Mouse (Mus musculus): ENCODE data around the gene Gdf10.
A peak's percentile ranks its signal among the peaks of the same experiment; 100 is the strongest.

Gdf10 gene

GRCm38 (mm10) chr14:33923168-33924070 lies at the start of gene Gdf10:
Gene Gdf10 (plus strand): TSS chr14:33923587.
- no peak for DNase-seq (ENCODE audit: low read depth)

DNA sequence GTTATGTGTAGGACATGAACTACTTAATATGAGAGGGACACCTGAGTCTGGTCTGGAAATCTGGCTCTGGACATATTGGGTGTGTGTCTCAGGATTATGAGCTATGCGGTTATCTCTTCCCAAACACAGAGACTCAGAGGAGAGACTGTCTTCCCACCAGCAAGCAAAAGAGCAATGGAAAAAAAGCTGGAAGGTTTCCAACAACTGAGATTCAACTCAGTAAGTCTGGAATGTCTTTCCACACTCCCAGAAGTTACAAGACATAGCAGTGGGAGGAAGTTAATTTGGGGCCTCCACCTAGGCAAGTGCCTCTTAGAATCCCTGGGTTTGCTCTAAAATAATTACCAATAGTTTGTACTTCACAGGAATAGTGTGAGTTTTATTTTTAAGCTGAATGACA lies 44.6 kb upstream of the Gdf10 start:
- no peak for DNase-seq (ENCODE audit: low read depth)

DNA sequence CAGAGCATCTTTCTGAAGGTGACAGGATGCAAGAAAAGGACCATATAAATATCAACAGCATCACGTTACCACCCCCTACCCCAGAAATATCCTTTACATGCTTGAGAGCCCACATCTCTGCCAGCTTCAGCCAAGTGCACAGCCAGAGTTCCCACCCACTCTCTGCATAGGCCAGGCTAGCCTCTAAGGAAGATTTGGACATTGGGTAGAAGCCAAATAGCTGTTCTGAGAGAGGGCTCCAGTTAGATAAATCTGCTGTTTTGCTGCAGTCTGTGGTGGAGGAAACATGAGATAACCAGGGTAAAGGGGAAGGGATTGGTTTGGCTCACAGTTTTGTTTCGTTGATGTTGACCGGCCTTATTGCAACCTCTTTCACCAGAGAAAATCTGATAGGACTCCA lies 43.2 kb upstream of the Gdf10 start:
- no peak for DNase-seq (ENCODE audit: low read depth)

DNA sequence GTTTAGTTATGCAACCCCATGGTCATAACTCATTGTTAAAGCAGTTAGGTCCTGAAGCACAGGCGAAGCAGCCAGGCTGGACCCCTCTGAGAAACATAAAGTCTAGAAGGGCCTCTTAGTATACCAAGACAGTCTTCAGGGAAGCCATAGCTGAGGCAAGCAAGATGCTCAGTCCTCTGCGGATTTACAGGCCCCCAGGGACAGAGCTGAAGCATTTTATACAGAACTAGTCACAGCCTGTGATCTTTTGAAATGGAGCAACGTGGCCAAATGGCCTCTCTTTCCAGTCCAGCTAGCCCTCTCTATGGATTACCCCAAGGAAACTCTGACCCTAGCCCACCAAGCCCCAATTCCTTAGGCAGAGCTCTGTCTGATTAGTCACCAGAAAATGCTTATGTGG lies 41.9 kb upstream of the Gdf10 start:
- no peak for DNase-seq (ENCODE audit: low read depth)

GRCm38 (mm10) chr14:33883046-33883445 lies 40.3 kb upstream of the Gdf10 start:
- DNase-seq (ENCODE audit: low read depth), result no peak

- no peak for DNase-seq (ENCODE audit: low read depth)
Observed at GRCm38 (mm10) chr14:33885466-33885865, 37.9 kb upstream of the Gdf10 start.

DNA sequence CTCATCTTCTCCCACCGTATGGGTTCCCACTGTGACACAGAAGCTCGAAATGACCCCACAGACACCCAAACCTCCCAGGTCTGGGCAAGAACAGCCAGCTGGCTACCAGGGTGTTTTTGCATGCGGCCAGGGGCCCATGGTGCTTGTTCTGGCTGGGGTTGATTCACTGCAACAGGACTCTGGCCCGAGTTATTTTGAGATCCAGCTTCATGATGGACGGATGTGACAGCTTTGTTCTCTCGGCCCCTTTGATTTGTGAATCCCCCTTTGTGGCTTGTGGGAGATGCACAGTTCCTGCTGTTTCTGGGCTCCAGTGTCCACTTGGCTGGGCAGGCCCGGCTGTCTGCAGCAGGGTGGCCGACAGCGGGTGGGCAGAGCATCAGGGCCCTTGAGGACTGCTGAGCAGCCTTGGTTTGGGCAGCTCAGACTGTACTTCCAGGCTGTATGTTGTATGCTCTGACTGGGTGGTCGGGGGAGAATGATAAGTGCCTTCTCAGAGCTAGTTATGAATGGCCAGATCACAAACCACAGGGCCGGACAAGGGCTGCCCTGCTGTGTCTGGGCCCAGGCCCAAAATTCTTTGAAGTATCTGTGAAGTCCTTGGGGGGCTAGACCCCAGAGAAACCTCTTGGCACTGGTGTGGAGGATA lies 34.9 kb upstream of the Gdf10 start:
- no peak for DNase-seq (ENCODE audit: low read depth)

DNA sequence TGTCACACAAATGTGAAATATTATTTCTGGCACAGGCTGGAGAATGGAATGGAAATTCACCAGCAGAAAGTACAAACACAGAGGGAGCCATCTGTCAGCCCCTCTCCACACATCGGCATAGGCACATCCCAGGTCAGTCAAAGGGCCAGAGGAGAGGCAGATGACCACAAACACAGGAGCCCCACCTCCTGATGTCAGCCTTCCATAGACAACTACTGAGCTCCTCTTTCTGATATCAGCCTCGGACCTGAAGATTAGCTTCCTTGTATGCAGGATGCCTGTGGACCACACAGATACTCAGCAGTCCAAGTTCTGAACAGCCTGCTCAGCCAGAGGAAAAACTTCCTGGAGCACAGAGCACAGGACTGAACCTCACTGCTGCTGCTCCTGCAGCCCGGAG lies 33.4 kb upstream of the Gdf10 start:
- no peak for DNase-seq (ENCODE audit: low read depth)

- no peak for DNase-seq (ENCODE audit: low read depth)
Observed at GRCm38 (mm10) chr14:33891507-33891906, 31.9 kb upstream of the Gdf10 start.

GRCm38 (mm10) chr14:33895777-33896176 lies 27.6 kb upstream of the Gdf10 start:
- DNase-seq (ENCODE audit: low read depth), result no peak

- DNase-seq (ENCODE audit: low read depth), result no peak
Observed at GRCm38 (mm10) chr14:33896628-33897300, 26.6 kb upstream of the Gdf10 start.

DNA sequence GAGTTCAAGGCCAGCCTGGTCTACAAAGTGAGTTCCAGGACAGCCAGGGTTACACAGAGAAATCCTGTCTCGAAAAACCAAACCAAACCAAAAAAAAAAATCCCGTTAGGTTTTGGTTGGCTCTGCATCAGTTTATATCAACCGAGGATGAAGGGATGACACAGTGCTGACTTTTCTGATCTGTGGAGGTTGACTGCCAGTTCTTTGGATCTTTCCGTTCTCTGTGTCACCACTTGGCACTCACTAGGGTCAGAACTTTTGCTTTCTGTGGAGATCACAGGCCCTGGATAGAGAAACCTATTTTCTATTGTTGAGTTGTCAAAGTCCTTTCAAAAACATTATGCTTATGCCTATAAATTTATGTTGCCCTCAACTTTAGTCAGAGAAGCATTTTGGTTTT lies 20.6 kb upstream of the Gdf10 start:
- DNase-seq (ENCODE audit: low read depth), result no peak

DNA sequence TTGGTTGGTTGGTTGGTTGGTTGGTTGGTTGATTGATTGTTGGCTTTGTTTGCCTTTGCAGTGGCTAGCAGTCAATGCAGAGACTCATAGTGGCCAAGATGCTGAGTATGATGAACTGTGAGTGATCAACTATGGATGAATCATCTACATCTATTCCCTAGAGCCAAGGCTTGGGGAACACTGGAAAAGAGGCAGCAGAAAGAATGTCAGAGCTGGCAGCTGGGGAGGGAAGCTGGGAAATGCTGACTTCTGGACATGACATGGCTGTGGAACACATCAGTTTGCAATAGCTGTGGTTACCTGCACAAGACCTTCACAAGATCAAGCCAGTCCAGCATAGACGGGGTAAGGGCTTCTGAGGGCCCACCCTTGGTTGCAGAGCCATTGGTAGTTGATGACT lies 20.2 kb upstream of the Gdf10 start:
- no peak for DNase-seq (ENCODE audit: low read depth)

DNA sequence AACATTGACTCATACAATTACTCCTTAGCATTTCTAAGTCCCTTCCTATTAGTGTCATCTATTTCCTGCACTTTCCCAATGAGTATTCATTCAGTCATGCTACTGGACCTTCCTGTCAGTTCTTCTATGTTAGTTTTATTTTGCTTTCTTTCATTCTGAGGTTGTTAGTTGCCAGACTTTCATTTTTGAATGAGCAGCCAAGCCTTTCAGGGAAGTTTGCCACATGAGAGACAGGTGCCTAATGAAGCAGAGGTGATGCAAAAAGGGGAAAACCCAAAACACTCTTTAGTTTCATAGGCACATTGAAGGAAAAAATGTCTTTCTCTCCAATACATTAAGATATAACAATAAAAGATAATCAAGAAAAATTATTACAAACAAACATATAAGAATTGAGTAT lies 18.5 kb upstream of the Gdf10 start:
- no peak for DNase-seq (ENCODE audit: low read depth)

- no peak for DNase-seq (ENCODE audit: low read depth)
Observed at GRCm38 (mm10) chr14:33913727-33914126, 9.7 kb upstream of the Gdf10 start.

DNA sequence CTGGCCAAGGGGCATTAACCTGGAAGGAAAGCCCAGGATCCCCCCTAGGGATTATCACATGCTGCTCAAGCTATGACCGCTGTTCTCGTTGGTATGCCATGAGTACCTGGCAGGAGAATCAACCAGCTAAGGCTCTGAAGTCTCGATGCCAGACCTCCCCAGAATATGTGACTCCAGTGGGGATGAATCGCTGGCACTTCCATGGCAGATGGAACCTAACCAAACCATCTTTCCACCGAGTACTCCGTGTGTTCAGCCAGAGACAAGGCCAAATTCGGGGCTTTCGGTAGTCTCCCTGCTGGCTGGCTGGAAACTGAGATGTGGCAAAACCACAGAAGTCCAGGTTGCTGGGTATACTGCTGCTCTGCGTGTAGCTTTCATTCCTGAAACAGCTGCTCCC lies 9.2 kb upstream of the Gdf10 start:
- no peak for DNase-seq (ENCODE audit: low read depth)

DNA sequence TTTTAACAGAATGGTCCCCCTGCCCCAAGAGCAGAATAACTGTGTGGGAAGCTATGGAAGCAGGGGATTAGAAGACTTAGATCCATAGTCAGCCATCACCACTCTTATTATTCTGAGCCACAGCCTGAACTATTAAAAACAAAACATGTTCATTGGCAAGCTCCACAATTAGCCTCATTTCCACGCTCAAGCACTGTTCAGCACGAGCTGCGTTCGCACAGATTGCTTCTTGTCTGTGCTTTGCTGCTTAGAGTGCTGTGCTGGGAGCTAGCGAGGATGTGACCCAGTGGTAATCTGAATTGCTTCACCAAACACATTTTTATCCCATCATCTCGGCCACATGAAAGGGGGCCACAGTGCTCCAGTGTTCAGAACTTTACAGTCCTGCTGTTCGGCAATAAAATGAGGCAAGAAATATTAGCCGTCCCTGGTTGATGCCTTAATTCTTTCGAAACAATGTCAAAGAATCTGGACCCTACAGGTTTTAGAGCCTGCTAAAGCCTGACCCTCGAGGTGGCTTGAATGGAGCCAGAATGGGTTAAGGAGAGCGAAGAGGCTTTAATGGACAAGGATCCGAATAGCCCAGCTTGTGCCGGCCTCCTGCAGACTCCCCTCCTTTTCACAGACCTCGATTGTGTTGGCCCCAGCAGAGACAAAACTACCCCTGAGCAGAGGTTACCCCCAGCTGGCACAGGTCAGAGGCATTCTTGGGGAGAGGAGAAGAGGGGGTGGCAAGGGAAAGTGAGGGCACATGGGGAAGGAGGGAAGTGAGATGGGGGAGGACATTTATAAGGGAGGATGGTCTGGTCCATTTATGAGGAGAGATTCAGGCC lies 2.4 kb upstream of the Gdf10 start:
- no peak for DNase-seq (ENCODE audit: low read depth)

DNA sequence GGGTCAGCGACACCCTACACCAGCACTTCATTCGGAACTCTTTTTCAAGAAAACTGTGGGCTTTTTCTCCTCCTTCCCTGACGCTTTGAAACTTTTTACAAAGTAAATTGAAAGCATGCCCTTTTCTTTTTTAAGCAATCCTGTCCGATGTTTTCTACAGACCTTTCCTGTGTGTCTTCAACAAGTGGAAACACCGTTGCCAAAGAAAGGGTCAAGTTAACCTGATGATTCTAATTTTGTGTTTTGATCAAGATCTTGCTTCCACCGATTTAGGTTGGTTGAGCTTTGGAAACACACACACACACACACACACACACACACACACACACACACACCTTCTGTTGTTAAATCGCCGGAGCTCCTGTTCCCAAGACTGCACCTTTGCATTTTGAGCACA lies 618 bp upstream of the Gdf10 start:
- DNase-seq (ENCODE audit: low read depth), result no peak

DNA sequence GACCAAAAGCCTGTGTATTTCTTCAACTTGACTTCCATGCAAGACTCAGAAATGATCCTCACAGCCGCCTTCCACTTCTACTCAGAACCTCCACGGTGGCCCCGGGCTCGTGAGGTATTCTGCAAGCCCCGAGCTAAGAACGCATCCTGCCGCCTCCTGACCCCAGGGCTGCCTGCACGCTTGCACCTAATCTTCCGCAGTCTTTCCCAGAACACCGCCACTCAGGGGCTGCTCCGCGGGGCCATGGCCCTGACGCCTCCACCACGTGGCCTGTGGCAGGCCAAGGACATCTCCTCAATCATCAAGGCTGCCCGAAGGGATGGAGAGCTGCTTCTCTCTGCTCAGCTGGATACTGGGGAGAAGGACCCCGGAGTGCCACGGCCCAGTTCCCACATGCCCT lies 8.5 kb downstream of the Gdf10 start:
- DNase-seq (ENCODE audit: low read depth), result no peak

DNA sequence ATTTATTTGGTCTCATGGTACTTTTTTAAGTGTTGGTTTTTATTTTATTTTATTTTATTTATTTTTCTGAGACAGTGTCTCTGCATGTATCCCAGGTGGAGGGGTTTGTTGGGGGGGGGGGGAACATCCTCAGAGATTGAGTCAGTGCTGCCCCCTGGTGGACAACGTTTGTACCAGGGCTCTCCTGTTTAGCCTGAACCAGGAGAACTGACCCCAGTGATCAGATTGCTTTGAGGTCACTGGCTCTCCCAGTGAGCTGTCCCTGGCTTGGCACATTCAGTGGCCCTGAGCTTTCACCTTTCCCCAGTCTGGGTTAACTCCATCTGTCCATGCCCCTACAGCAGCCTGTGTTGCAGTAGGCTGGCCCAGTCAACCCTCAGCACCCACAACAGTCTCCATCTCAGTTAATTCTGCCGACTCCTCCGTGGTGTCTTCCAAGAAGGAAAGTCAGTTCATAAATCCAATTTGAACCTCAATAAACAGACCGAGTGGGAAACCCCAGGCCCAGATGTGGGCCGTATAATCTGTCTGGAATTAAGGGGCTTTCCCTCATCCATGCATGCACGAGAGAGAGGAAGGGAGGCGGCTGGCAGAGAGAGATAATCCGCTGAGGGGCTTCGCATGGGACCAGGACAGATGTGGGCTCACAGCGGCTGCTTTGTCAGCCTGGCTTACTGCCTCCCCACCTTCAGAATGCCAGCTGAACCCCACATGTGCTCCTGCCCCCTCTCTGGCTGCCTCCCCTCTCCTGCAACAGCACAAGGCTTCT lies 9.7 kb downstream of the Gdf10 start:
- peak; percentile 17 for DNase-seq (ENCODE audit: low read depth)

DNA sequence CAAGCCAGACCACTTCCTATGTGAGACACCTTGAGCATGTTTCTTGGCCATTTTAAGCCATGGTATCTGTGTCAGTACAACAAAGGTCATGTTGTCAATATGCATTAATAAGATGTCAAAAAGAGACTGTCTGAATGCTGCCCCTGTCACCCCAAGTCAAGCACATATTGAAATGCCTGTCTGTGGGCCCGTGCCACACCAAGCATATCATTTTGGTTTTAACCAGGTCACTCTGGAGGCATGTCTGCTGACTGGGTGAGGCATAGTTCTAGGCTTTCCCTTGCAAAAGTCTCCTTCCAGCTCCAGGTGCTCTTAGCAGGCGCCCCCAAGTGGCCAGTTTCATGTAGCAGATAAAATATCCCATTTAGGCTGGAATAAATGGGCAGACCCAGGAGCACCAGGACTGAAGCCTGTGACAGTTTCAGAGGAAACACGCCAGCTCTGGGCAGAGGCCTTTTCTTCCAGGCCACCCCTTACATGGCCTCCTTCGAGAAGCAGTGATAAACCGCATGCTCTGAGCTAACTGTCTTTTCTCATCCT lies 10.5 kb downstream of the Gdf10 start:
- DNase-seq (ENCODE audit: low read depth), result peak; percentile 10

Measured in c-Kit-positive CD71-negative TER-119-negative erythroid progenitor cells, embryonic 14.5 days (primary cell).